Mouse (Mus musculus) bone marrow, adult 2 months (tissue): ENCODE results near the gene Rnase13.

Source experiments
- CTCF ChIP-seq: fragments of 200-500 bp; IDR thresholded peaks from 2 replicates; pipeline ENCODE4 v1.5.1; 2011; ENCODE audit warnings: low read length, control low read depth; ENCODE audit not compliant: control insufficient read depth, insufficient read depth
- POLR2A ChIP-seq: fragments of 200-500 bp; IDR thresholded peaks from 2 replicates; pipeline ENCODE4 v1.6.1; 2011; ENCODE audit warnings: low read depth, mild to moderate bottlenecking, control low read depth, low read length, borderline replicate concordance; ENCODE audit not compliant: control insufficient read depth

DNA sequence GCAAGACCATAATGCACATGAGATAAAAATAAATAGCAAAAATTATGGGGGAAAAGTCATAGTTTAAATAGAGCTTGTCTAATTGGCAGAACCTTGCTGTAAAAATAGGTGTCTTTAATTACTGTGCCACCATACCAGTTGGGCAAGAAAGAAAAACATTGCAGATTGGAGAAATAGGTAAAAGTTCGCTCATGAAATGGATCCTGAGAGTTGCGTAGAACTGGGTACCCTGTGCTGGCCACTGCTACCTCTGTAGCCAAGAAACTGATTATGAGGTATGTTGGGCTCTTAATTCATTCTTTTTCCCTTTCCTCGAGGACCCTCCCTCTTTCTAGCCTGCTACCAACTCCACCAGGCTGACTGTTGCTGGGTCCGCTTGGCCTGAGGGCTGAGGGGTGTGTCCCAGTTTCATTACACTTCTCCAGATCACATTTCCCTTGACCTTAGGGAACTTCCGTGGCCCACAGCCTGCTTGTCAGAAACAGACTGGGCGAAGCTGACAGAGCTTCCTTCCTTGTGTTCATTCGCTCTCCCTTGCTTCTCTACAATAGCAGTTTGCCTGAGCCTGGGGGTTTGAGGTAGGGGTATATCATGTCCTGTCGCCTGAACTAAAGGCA lies 18.5 kb upstream of the Rnase13 start:
- no peak for TF ChIP-seq POLR2A
- no peak for TF ChIP-seq CTCF
